In genomic region chr6:99013119-99013865, GRCm38 (mm10) we compare ENCODE assay signal across 12 mouse cellular contexts.
A peak's percentile ranks its signal among the peaks of the same experiment; 100 is the strongest.
DNase-seq lines count a peak whose midpoint lies in the region; ATAC-seq and TF ChIP-seq lines count a peak whose summit lies in the region.
"Had no signal": no experiment of that assay in that cellular context is flagged by ENCODE, and none has a peak within 500 bp of the region (broad histone marks: within the 10 kb centered on the region; RNA-seq: fewer than 3 reads in every experiment).

No protein-coding gene starts in this region.

- no peak for ATAC-seq in intestine, postnatal 0 days
- ATAC-seq in intestine, embryonic 16.5 days, result no peak
- no peak for ATAC-seq in midbrain, postnatal 0 days (ENCODE audit: low FRiP score)
- ATAC-seq in granulocyte monocyte progenitor cell, adult 5-6 weeks (replicated peaks; ENCODE audit: poor library complexity, severe bottlenecking), result no peak

- DNase-seq in brain, embryonic 14.5 days (ENCODE audit: low read depth), result peak; percentile 85
- DNase-seq in forelimb bud, embryonic 11.5 days (ENCODE audit: low read depth, low spot score), result peak; percentile 56
- no peak for DNase-seq in midbrain, postnatal 0 days (ENCODE audit: low spot score)
- no peak for DNase-seq in gastrocnemius, postnatal 4 days (ENCODE audit: low spot score in 2 of 2)
- DNase-seq in cerebellum, adult 9-11 months, result no peak
- DNase-seq: adrenal gland, adult 2 months; kidney, postnatal 4 days; lung, postnatal 36 days had no signal

- no peak overlapping the region for H3K4me2 ChIP-seq in intestine, postnatal 0 days (replicated peaks; ENCODE audit: low read depth)
- no peak overlapping the region for H3K4me2 ChIP-seq in intestine, embryonic 16.5 days (ENCODE audit: low read depth, low read length)
- no peak overlapping the region for H3K4me2 ChIP-seq in midbrain, postnatal 0 days (ENCODE audit: low read depth, low read length, poor library complexity, severe bottlenecking)

- no peak for TF ChIP-seq CTCF in intestine, postnatal 0 days (IDR thresholded peaks at IDR 0.05; ENCODE audit: low read depth)
- no peak for TF ChIP-seq CTCF in brain, embryonic 14.5 days (IDR thresholded peaks at IDR 0.05; ENCODE audit: borderline replicate concordance, extremely low read depth, insufficient read depth, insufficient read length)
- TF ChIP-seq CTCF in midbrain, postnatal 0 days (IDR thresholded peaks at IDR 0.05), result no peak

- no peaks in the 10 kb centered on the region for H3K27me3 ChIP-seq in intestine, postnatal 0 days (replicated peaks; ENCODE audit: control insufficient read depth, insufficient read depth, low read length)
- H3K27me3 ChIP-seq in intestine, embryonic 16.5 days (replicated peaks; ENCODE audit: control insufficient read depth, insufficient read depth, low read length), result no peaks in the 10 kb centered on the region
- no peaks in the 10 kb centered on the region for H3K27me3 ChIP-seq in midbrain, postnatal 0 days (ENCODE audit: insufficient read depth, low read length)

- H3K9ac ChIP-seq in intestine, postnatal 0 days (ENCODE audit: low read depth, low read length), result no peak overlapping the region
- no peak overlapping the region for H3K9ac ChIP-seq in intestine, embryonic 16.5 days (ENCODE audit: low read depth, low read length)
- H3K9ac ChIP-seq in midbrain, postnatal 0 days (replicated peaks; ENCODE audit: low read length, poor library complexity, severe bottlenecking), result no peak overlapping the region

- 0 out of 2 replicates have a peak overlapping the region, but pooled peaks have one; percentile 28 for H3K27ac ChIP-seq in intestine, postnatal 0 days (ENCODE audit: low read depth, low read length)
- H3K27ac ChIP-seq in intestine, embryonic 16.5 days (ENCODE audit: low read length), result no peak overlapping the region
- 0 out of 2 replicates have a peak overlapping the region, but pooled peaks have one; percentile 26 for H3K27ac ChIP-seq in midbrain, postnatal 0 days (ENCODE audit: low read depth, low read length)
- H3K27ac ChIP-seq: embryonic facial prominence, embryonic 10.5 days had no signal

- peaks cover 3% of the 10 kb centered on the region; the same call in 1 of the 2 replicates for H3K4me1 ChIP-seq in intestine, postnatal 0 days (replicated peaks; ENCODE audit: control insufficient read depth, insufficient read depth, low read length)
- peaks cover 20% of the 10 kb centered on the region for H3K4me1 ChIP-seq in intestine, embryonic 16.5 days (ENCODE audit: control insufficient read depth, insufficient read depth, low read length)
- H3K4me1 ChIP-seq in midbrain, postnatal 0 days (ENCODE audit: insufficient read depth, low read length), result no peaks in the 10 kb centered on the region

- WGBS in intestine, postnatal 0 days, result 40% methylated on average over 14 of the region's 14 CpGs
- 27% methylated on average over 14 of the region's 14 CpGs for WGBS in intestine, embryonic 16.5 days
- 28% methylated on average over 14 of the region's 14 CpGs for WGBS in midbrain, postnatal 0 days

- no peak overlapping the region for H3K4me3 ChIP-seq in intestine, postnatal 0 days (ENCODE audit: low read depth, low read length)
- H3K4me3 ChIP-seq in intestine, embryonic 16.5 days (ENCODE audit: low read length), result no peak overlapping the region
- H3K4me3 ChIP-seq in midbrain, postnatal 0 days (ENCODE audit: low read depth, low read length), result no peak overlapping the region
- H3K4me3 ChIP-seq: embryonic facial prominence, embryonic 10.5 days had no signal

- no peak for TF ChIP-seq POLR2A in brain, embryonic 14.5 days (IDR thresholded peaks at IDR 0.05; ENCODE audit: borderline replicate concordance, extremely low read depth, insufficient read depth, insufficient read length, poor library complexity, severe bottlenecking)

- H3K36me3 ChIP-seq in intestine, postnatal 0 days (ENCODE audit: control insufficient read depth, insufficient read depth), result peaks cover 38% of the 10 kb centered on the region
- peaks cover 12% of the 10 kb centered on the region for H3K36me3 ChIP-seq in intestine, embryonic 16.5 days (ENCODE audit: control insufficient read depth, insufficient read depth, low read length)
- H3K36me3 ChIP-seq in midbrain, postnatal 0 days (ENCODE audit: insufficient read depth, low read length), result no peaks in the 10 kb centered on the region

- 0 out of 2 replicates have a peak, but pooled peaks cover 3% of the 10 kb centered on the region for H3K9me3 ChIP-seq in intestine, postnatal 0 days (ENCODE audit: control insufficient read depth)
- H3K9me3 ChIP-seq in intestine, embryonic 16.5 days (ENCODE audit: control insufficient read depth, low read length), result 0 out of 2 replicates have a peak, but pooled peaks cover 3% of the 10 kb centered on the region
- no peaks in the 10 kb centered on the region for H3K9me3 ChIP-seq in midbrain, postnatal 0 days (ENCODE audit: low read length)

Comparison
In these comparisons a context has a peak if more than half of its experiments do, and no peak if none do; other contexts are left out.
1. DNase-seq: peak in brain, embryonic 14.5 days (single experiment) and forelimb bud, embryonic 11.5 days (single experiment); none in midbrain, postnatal 0 days (single experiment), gastrocnemius, postnatal 4 days (0 of 2) and cerebellum, adult 9-11 months (single experiment).